Mouse (Mus musculus) liver, embryonic 13.5 days (tissue): ENCODE data around the gene Sh2d3c. TPM values are rescaled to one million over a fixed set of nuclear protein-coding genes. Genes with fewer than 3 reads are reported as not detected.
A peak's percentile ranks its signal among the peaks of the same experiment; 100 is the strongest.

Experiments
- ATAC-seq: fragments of 200-750 bp; cut with Nextera tagmentation; 2 replicates; pipeline ENCODE4 v1.8.0; 2017; ENCODE audit warnings: low read depth, mild to moderate bottlenecking, moderate number of reproducible peaks, moderate library complexity
- DNase-seq: peaks from one replicate; pipeline ENCODE4 v3.0.0; 2022
- H3K27ac ChIP-seq: fragments of 300-500 bp; sonication (generic); 2 replicates; pipeline ENCODE4 v1.5.1; 2015; ENCODE audit warnings: moderate library complexity, mild to moderate bottlenecking, inconsistent platforms
- H3K27me3 ChIP-seq: fragments of 300-500 bp; sonication (generic); 2 replicates; pipeline ENCODE4 v1.6.1; 2015; ENCODE audit warnings: mild to moderate bottlenecking, inconsistent platforms
- H3K36me3 ChIP-seq: fragments of 300-500 bp; sonication (generic); 2 replicates; pipeline ENCODE4 v1.6.1; 2015; ENCODE audit warnings: mild to moderate bottlenecking, inconsistent platforms
- H3K4me1 ChIP-seq: fragments of 300-500 bp; sonication (generic); replicated peaks from 2 replicates; pipeline ENCODE4 v1.6.1; 2015; ENCODE audit warnings: inconsistent platforms
- H3K4me2 ChIP-seq: fragments of 300-500 bp; sonication (generic); 2 replicates; pipeline ENCODE4 v1.6.1; 2015; ENCODE audit warnings: inconsistent platforms, mild to moderate bottlenecking, moderate library complexity
- H3K4me3 ChIP-seq: fragments of 300-500 bp; sonication (generic); replicated peaks from 2 replicates; pipeline ENCODE4 v1.5.1; 2015; ENCODE audit warnings: mild to moderate bottlenecking, inconsistent platforms
- H3K9ac ChIP-seq: fragments of 300-500 bp; sonication (generic); 2 replicates; pipeline ENCODE4 v1.6.1; 2015; ENCODE audit warnings: mild to moderate bottlenecking, inconsistent platforms
- H3K9me3 ChIP-seq: fragments of 300-500 bp; sonication (generic); replicated peaks from 2 replicates; pipeline ENCODE4 v1.6.1; 2016; ENCODE audit warnings: inconsistent platforms
- WGBS: fragments of 180-500 bp; shearing (Covaris S2); methylation state at CpG from one replicate; pipeline ENCODE4 v1.1.7; 2015; ENCODE audit not compliant: insufficient replicate concordance; 5-methylcytosine and 5-hydroxymethylcytosine counted together
- polyA plus RNA-seq: library from polyadenylated mRNA; unstranded; fragments of >200 nt; fragmentation: Nextera tagmentation; extraction: Ambion mirVana; gene quantifications from 2 replicates; pipeline ENCODE4 v1.2.1, GENCODE M21; 2015

Sh2d3c gene
- 5.4 and 5.6 TPM in 2 replicates for polyA plus RNA-seq

GRCm38 (mm10) chr2:32720681-32721229 lies at the start of gene Sh2d3c:
TSS of gene Sh2d3c (plus strand) at chr2:32721055.
- no peaks in the 10 kb centered on the region for H3K36me3 ChIP-seq
- H3K27me3 ChIP-seq = no peaks in the 10 kb centered on the region
- peak within 1 kb of the TSS; percentile 39 for H3K4me3 ChIP-seq
- H3K27ac ChIP-seq = peak within 1 kb of the TSS; percentile 53
- 14% methylated on average over 8 of the region's 8 CpGs for WGBS
- peak within 1 kb of the TSS; percentile 37 for H3K4me2 ChIP-seq
- H3K9me3 ChIP-seq = no peaks in the 10 kb centered on the region
- ATAC-seq (0 out of 2 replicates have a peak, but pooled peaks have one; percentile 37), DNase-seq (peak; percentile 24)
- peak within 1 kb of the TSS; percentile 43 for H3K9ac ChIP-seq
- H3K4me1 ChIP-seq = peaks cover 19% of the 10 kb centered on the region

- no peak for DNase-seq
- Histone ChIP-seq H3K4me2 (no peak overlapping the region), H3K4me3 (no peak overlapping the region), H3K27ac (no peak overlapping the region), H3K27me3 (no peaks in the 10 kb centered on the region), H3K36me3 (peaks cover 38% of the 10 kb centered on the region), H3K4me1 (peaks cover 38% of the 10 kb centered on the region), H3K9ac (no peak overlapping the region), H3K9me3 (no peaks in the 10 kb centered on the region)
- ATAC-seq = no peak
- 79% methylated on average over 9 of the region's 9 CpGs for WGBS
These were observed 49.7 kb upstream of the Sh2d3c start for GRCm38 (mm10) chr2:32671147-32671546.

- Histone ChIP-seq H3K4me2 (no peak overlapping the region), H3K9me3 (peaks cover 3% of the 10 kb centered on the region; the same call in 1 of the 2 replicates), H3K36me3 (peaks cover 38% of the 10 kb centered on the region), H3K4me3 (no peak overlapping the region), H3K9ac (no peak overlapping the region), H3K27me3 (no peaks in the 10 kb centered on the region), H3K27ac (no peak overlapping the region), H3K4me1 (peaks cover 36% of the 10 kb centered on the region)
- WGBS = 69% methylated on average over 9 of the region's 9 CpGs
- ATAC-seq (no peak), DNase-seq (no peak)
These were observed 48.8 kb upstream of the Sh2d3c start for GRCm38 (mm10) chr2:32671907-32672595.

GRCm38 (mm10) chr2:32673176-32673917 lies 47.5 kb upstream of the Sh2d3c start:
- 45% methylated on average over 16 of the region's 16 CpGs for WGBS

GRCm38 (mm10) chr2:32676821-32677220 lies 44.0 kb upstream of the Sh2d3c start:
- 82% methylated on average over 3 of the region's 3 CpGs for WGBS
- H3K4me3 ChIP-seq = no peak overlapping the region
- peaks cover 45% of the 10 kb centered on the region for H3K36me3 ChIP-seq
- no peak for ATAC-seq
- H3K9ac ChIP-seq = no peak overlapping the region
- no peak overlapping the region for H3K27ac ChIP-seq
- no peak overlapping the region for H3K4me2 ChIP-seq
- peaks cover 3% of the 10 kb centered on the region; the same call in 1 of the 2 replicates for H3K9me3 ChIP-seq
- DNase-seq = no peak
- no peaks in the 10 kb centered on the region for H3K27me3 ChIP-seq
- peaks cover 22% of the 10 kb centered on the region for H3K4me1 ChIP-seq

More at GRCm38 (mm10) chr2:32673176-32673917, 47.5 kb upstream of the Sh2d3c start:
- Histone ChIP-seq H3K4me3 (no peak overlapping the region), H3K9me3 (peaks cover 3% of the 10 kb centered on the region; the same call in 1 of the 2 replicates), H3K4me2 (peak overlapping the region; percentile 13; the same call in 1 of the 2 replicates), H3K27ac (peak overlapping the region; percentile 54; the same call in 1 of the 2 replicates), H3K9ac (no peak overlapping the region), H3K36me3 (peaks cover 38% of the 10 kb centered on the region), H3K4me1 (peaks cover 36% of the 10 kb centered on the region), H3K27me3 (no peaks in the 10 kb centered on the region)
- ATAC-seq (peak; percentile 63), DNase-seq (no peak)

- Histone ChIP-seq H3K4me1 (peaks cover 14% of the 10 kb centered on the region), H3K4me3 (no peak overlapping the region), H3K9ac (no peak overlapping the region), H3K36me3 (peaks cover 43% of the 10 kb centered on the region), H3K27ac (no peak overlapping the region), H3K4me2 (no peak overlapping the region), H3K9me3 (peaks cover 3% of the 10 kb centered on the region; the same call in 1 of the 2 replicates), H3K27me3 (no peaks in the 10 kb centered on the region)
- DNase-seq = no peak
- no peak for ATAC-seq
- 90% methylated on average over 7 of the region's 7 CpGs for WGBS
These were observed 43.2 kb upstream of the Sh2d3c start for GRCm38 (mm10) chr2:32677683-32678082.

- H3K36me3 ChIP-seq = peaks cover 50% of the 10 kb centered on the region
- no peak for ATAC-seq
- no peak overlapping the region for H3K9ac ChIP-seq
- H3K4me1 ChIP-seq = peaks cover 3% of the 10 kb centered on the region; the same call in 1 of the 2 replicates
- no peaks in the 10 kb centered on the region for H3K27me3 ChIP-seq
- peaks cover 3% of the 10 kb centered on the region; the same call in 1 of the 2 replicates for H3K9me3 ChIP-seq
- WGBS = 60% methylated on average over 7 of the region's 7 CpGs
- no peak overlapping the region for H3K4me2 ChIP-seq
- H3K4me3 ChIP-seq = no peak overlapping the region
- DNase-seq = no peak
- H3K27ac ChIP-seq = no peak overlapping the region
These were observed 40.8 kb upstream of the Sh2d3c start for GRCm38 (mm10) chr2:32680051-32680451.

- H3K27ac ChIP-seq = no peak overlapping the region
- H3K4me1 ChIP-seq = peaks cover 3% of the 10 kb centered on the region; the same call in 1 of the 2 replicates
- ATAC-seq = no peak
- H3K36me3 ChIP-seq = peaks cover 52% of the 10 kb centered on the region
- H3K4me3 ChIP-seq = no peak overlapping the region
- no peak overlapping the region for H3K4me2 ChIP-seq
- DNase-seq = no peak
- no peaks in the 10 kb centered on the region for H3K27me3 ChIP-seq
- H3K9ac ChIP-seq = no peak overlapping the region
- WGBS = 79% methylated on average over 19 of the region's 19 CpGs
- H3K9me3 ChIP-seq = peaks cover 3% of the 10 kb centered on the region; the same call in 1 of the 2 replicates
These were observed 39.7 kb upstream of the Sh2d3c start for GRCm38 (mm10) chr2:32680961-32681650.

- Histone ChIP-seq H3K27me3 (no peaks in the 10 kb centered on the region), H3K36me3 (peaks cover 59% of the 10 kb centered on the region), H3K4me2 (no peak overlapping the region), H3K4me3 (no peak overlapping the region), H3K27ac (no peak overlapping the region), H3K4me1 (peaks cover 3% of the 10 kb centered on the region; the same call in 1 of the 2 replicates), H3K9me3 (peaks cover 2% of the 10 kb centered on the region; the same call in 1 of the 2 replicates), H3K9ac (no peak overlapping the region)
- 65% methylated on average over 6 of the region's 6 CpGs for WGBS
- DNase-seq (no peak), ATAC-seq (no peak)
These were observed 39.1 kb upstream of the Sh2d3c start for GRCm38 (mm10) chr2:32681754-32682153.

- H3K9me3 ChIP-seq = no peaks in the 10 kb centered on the region
- ATAC-seq = no peak
- H3K27me3 ChIP-seq = no peaks in the 10 kb centered on the region
- no peak overlapping the region for H3K9ac ChIP-seq
- no peak for DNase-seq
- H3K4me1 ChIP-seq = peaks cover 3% of the 10 kb centered on the region; the same call in 1 of the 2 replicates
- H3K27ac ChIP-seq = no peak overlapping the region
- 76% methylated on average over 14 of the region's 14 CpGs for WGBS
- H3K36me3 ChIP-seq = peaks cover 70% of the 10 kb centered on the region
- H3K4me2 ChIP-seq = no peak overlapping the region
- H3K4me3 ChIP-seq = no peak overlapping the region
These were observed 38.0 kb upstream of the Sh2d3c start for GRCm38 (mm10) chr2:32682721-32683417.
